Mouse (Mus musculus): ENCODE data around the gene Rab29. TPM values are rescaled to one million over a fixed set of nuclear protein-coding genes. Genes with fewer than 3 reads are reported as not detected.

Rab29 gene
- 18.6 TPM for polyA plus RNA-seq (2014; fragmentation: Illumina TruSeq; extraction: RNeasy Lipid Tissue Mini Kit (QIAGEN cat#74804); ENCODE audit: low read depth, low replicate concordance)

DNA sequence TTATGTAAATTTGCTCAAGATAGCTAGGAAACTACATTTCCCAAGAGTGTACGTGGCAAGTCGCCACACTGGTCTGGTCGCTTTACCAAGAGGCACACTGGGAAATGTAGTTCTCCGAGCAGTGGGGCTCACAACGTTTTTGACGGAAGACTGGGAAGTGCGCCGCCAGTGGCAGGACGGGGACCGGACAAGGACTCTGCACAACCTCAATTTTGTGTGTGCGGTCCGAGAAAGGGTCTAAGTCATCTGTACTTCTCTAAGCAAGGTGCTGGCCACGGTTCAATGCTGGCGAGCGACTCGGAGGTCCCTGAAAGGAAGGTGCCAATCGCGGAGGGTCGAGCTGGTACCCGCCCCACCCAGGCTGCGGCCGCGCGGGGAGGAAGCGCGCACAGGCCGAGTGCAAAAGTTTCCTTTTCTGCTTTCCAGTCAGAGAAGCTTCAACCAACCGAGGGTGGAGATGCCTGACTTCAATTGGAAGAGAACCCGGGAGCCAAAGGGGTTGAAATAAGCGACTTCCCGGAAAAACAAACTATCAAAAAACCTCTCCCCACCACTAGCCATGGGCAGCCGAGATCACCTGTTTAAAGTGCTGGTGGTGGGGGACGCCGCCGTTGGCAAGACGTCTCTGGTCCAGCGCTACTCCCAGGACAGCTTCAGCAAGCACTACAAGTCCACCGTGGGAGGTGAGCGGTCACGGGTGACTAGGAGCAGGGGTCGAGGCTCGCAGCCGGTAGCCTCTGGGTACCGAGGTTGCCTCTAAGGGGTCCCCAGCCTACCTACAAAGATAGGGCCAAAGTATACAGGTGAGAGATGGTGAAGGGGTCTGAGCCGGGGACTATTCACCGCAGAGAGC lies at the start of gene Rab29:
Rab29 (plus strand) TSS at position 132 of the 853 bp plus-strand sequence.

DNA sequence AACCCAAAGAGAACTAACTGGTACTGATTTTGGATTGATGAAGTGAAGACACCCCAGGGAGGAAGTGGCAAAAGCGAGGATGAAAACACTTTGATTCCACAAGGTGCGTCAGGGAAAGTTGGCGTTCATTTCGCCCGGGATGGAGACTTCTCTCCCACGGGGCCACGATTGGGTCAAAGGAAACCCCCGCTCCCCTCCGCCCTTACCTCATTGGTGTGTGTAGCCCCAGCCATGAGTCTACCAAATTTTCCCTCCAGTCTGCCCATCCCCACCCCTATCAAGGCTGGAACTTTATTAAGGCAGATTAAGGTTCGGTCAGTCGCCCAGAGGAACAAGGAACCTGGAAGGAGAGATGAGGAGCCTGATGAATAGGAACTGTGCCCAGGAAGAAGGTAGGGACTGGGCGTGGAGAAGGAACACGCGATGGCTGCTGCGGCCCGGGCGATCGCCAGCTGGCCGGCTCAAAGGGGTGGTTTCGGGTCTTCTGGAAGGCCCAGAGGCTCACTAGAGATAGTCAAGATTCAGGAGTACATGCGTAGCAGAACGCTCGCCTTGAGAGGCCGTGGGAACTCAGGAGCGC lies 39.7 kb upstream of the Rab29 start, which contains the start of gene Slc41a1:
Slc41a1 (plus strand) TSS at position 287 of the 580 bp plus-strand sequence.

DNA sequence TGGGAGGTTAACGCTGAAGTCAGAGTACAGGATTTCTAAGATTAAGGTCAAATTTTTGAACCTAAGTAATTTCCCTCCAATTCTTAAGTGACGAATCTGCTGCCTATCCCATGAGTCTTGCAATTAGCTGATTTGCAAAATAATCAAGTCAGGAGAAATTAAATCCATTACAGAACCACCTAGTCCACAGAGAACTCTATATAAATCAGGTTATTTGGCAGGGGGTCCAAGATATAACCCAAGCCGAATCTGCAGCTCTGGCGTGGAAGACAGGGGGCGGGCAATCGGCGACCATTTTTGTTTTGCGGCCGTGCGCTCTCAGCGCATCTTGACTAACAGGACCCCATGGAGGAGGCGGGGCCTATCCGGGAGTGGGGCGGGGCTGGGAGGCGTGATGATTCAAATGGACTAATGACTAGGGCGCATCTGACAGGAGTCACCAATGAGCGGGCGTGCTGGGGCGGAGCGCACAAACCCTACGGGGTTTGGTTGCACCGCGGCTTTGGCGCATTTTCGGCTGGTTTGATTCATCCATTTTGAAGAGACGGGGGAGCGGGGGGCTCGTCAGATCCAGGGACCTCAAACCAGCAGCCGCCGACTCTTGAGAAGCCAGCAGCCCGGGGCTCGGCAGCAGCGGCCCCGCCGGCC lies 43.1 kb downstream of the Rab29 start, which contains the start of gene Nucks1:
Nucks1 (plus strand) TSS at position 534 of the 648 bp plus-strand sequence.

Other genes with a start within 250 kb of the Rab29 start
- 1.0 TPM for gene Ctse, start 228.9 kb upstream of the Rab29 start, polyA plus RNA-seq (2014; fragmentation: Illumina TruSeq; extraction: RNeasy Lipid Tissue Mini Kit (QIAGEN cat#74804); ENCODE audit: low read depth, low replicate concordance)
- gene Rab7b, start 178.5 kb upstream of the Rab29 start, polyA plus RNA-seq (2014; fragmentation: Illumina TruSeq; extraction: RNeasy Lipid Tissue Mini Kit (QIAGEN cat#74804); ENCODE audit: low read depth, low replicate concordance): 11.7 TPM
- 0.11 TPM for gene Slc26a9, start 123.2 kb upstream of the Rab29 start, polyA plus RNA-seq (2014; fragmentation: Illumina TruSeq; extraction: RNeasy Lipid Tissue Mini Kit (QIAGEN cat#74804); ENCODE audit: low read depth, low replicate concordance)
- 1.5 TPM for gene Pm20d1, start 69.8 kb upstream of the Rab29 start, polyA plus RNA-seq (2014; fragmentation: Illumina TruSeq; extraction: RNeasy Lipid Tissue Mini Kit (QIAGEN cat#74804); ENCODE audit: low read depth, low replicate concordance)
- gene Slc41a1, start 39.7 kb upstream of the Rab29 start, polyA plus RNA-seq (2014; fragmentation: Illumina TruSeq; extraction: RNeasy Lipid Tissue Mini Kit (QIAGEN cat#74804); ENCODE audit: low read depth, low replicate concordance): 22.3 TPM
- 32.4 TPM for gene Nucks1, start 43.3 kb downstream of the Rab29 start, polyA plus RNA-seq (2014; fragmentation: Illumina TruSeq; extraction: RNeasy Lipid Tissue Mini Kit (QIAGEN cat#74804); ENCODE audit: low read depth, low replicate concordance)
- 30.5 TPM for gene Slc45a3, start 95.7 kb downstream of the Rab29 start, polyA plus RNA-seq (2014; fragmentation: Illumina TruSeq; extraction: RNeasy Lipid Tissue Mini Kit (QIAGEN cat#74804); ENCODE audit: low read depth, low replicate concordance)
- 33.4 TPM for gene Elk4, start 140.4 kb downstream of the Rab29 start, polyA plus RNA-seq (2014; fragmentation: Illumina TruSeq; extraction: RNeasy Lipid Tissue Mini Kit (QIAGEN cat#74804); ENCODE audit: low read depth, low replicate concordance)
- 1.3 TPM for gene Mfsd4a, start 200.8 kb downstream of the Rab29 start, polyA plus RNA-seq (2014; fragmentation: Illumina TruSeq; extraction: RNeasy Lipid Tissue Mini Kit (QIAGEN cat#74804); ENCODE audit: low read depth, low replicate concordance)